In genomic region chr8:106270804-106271203, GRCm38 (mm10) we compare ENCODE assay signal across 8 mouse cellular contexts.
DNase-seq lines count a peak whose midpoint lies in the region; ATAC-seq lines count a peak whose summit lies in the region.

No protein-coding gene starts in this region.

- peak overlapping the region; percentile 41; the same call in 1 of the 2 replicates for H3K27ac ChIP-seq in forebrain, embryonic 16.5 days (ENCODE audit: low read length)
- H3K27ac ChIP-seq in neural tube, embryonic 11.5 days (ENCODE audit: low read depth, low read length), result no peak overlapping the region

- H3K9me3 ChIP-seq in forebrain, embryonic 16.5 days (ENCODE audit: control insufficient read depth, low read length), result no peaks in the 10 kb centered on the region
- no peaks in the 10 kb centered on the region for H3K9me3 ChIP-seq in neural tube, embryonic 11.5 days (ENCODE audit: control insufficient read depth, low read length)

- H3K4me2 ChIP-seq in forebrain, embryonic 16.5 days (ENCODE audit: low read length), result peak overlapping the region; percentile 8
- no peak overlapping the region for H3K4me2 ChIP-seq in neural tube, embryonic 11.5 days (ENCODE audit: low read depth)

- peak; percentile 81 for ATAC-seq in forebrain, embryonic 16.5 days
- peak; percentile 45; the same call in 1 of the 2 replicates for ATAC-seq in neural tube, embryonic 11.5 days (ENCODE audit: insufficient read depth, low FRiP score, low TSS enrichment)
- ATAC-seq in megakaryocyte progenitor cell, adult 5-6 weeks (replicated peaks; ENCODE audit: poor library complexity), result no peak

- H3K9ac ChIP-seq in forebrain, embryonic 16.5 days (replicated peaks; ENCODE audit: low read depth, low read length), result peak overlapping the region; percentile 11; the same call in 1 of the 2 replicates
- H3K9ac ChIP-seq in neural tube, embryonic 11.5 days (ENCODE audit: low read length), result no peak overlapping the region

- no peaks in the 10 kb centered on the region for H3K27me3 ChIP-seq in forebrain, embryonic 16.5 days (replicated peaks; ENCODE audit: control insufficient read depth, insufficient read depth, low read length)
- no peaks in the 10 kb centered on the region for H3K27me3 ChIP-seq in neural tube, embryonic 11.5 days (ENCODE audit: control insufficient read depth, insufficient read depth, low read length)

- peak; percentile 79 for DNase-seq in embryo, embryonic 11 days
- peak; percentile 54 to 55 for DNase-seq in layer of hippocampus, postnatal 25 days (ENCODE audit: extremely low spot score in 1 of 2, low spot score in 1 of 2)
- peak; percentile 73 for DNase-seq in neural tube, embryonic 11.5 days (ENCODE audit: low spot score)
- DNase-seq in liver, result no peak
- no peak for DNase-seq in gastrocnemius, adult 8-10 months (ENCODE audit: low spot score in 2 of 2)
- DNase-seq in lung, postnatal 14 days, result no peak

- peaks cover 34% of the 10 kb centered on the region for H3K4me1 ChIP-seq in forebrain, embryonic 16.5 days (replicated peaks; ENCODE audit: control insufficient read depth, insufficient read depth, low read length)
- peaks cover 11% of the 10 kb centered on the region for H3K4me1 ChIP-seq in neural tube, embryonic 11.5 days (ENCODE audit: control insufficient read depth, insufficient read depth, low read length)

- no peak overlapping the region for H3K4me3 ChIP-seq in forebrain, embryonic 16.5 days (replicated peaks; ENCODE audit: low read length)
- no peak overlapping the region for H3K4me3 ChIP-seq in neural tube, embryonic 11.5 days (ENCODE audit: low read depth, low read length)

- 2% methylated on average over 5 of the region's 5 CpGs for WGBS in forebrain, embryonic 16.5 days
- WGBS in neural tube, embryonic 11.5 days, result 31% methylated on average over 5 of the region's 5 CpGs

- H3K36me3 ChIP-seq in forebrain, embryonic 16.5 days (ENCODE audit: control insufficient read depth, insufficient read depth), result peaks cover under 1% of the 10 kb centered on the region; the same call in 1 of the 2 replicates
- H3K36me3 ChIP-seq in neural tube, embryonic 11.5 days (ENCODE audit: control insufficient read depth, insufficient read depth, low read length), result no peaks in the 10 kb centered on the region

Comparison
In these comparisons a context has a peak if more than half of its experiments do, and no peak if none do; other contexts are left out.
1. DNase-seq: peak in embryo, embryonic 11 days (single experiment), layer of hippocampus, postnatal 25 days (2 of 2) and neural tube, embryonic 11.5 days (single experiment); none in liver (single experiment), gastrocnemius, adult 8-10 months (0 of 2) and lung, postnatal 14 days (single experiment).